Mouse (Mus musculus): Measurements from ENCODE around the gene Kifc3. TPM values are rescaled to one million over a fixed set of nuclear protein-coding genes. Genes with fewer than 3 reads are reported as not detected.

The Kifc3 gene
- polyA plus RNA-seq, 1 experiment from 2014 or later = 2.3 TPM

- Histone ChIP-seq H3K4me3 (ENCODE audit: low read depth, low read length) (no peak overlapping the region), H3K9ac (ENCODE audit: low read length) (no peak overlapping the region), H3K9me3 (ENCODE audit: control insufficient read depth, low read length) (no peaks in the 10 kb centered on the region), H3K27ac (ENCODE audit: low read depth, low read length) (no peak overlapping the region), H3K36me3 (ENCODE audit: control insufficient read depth, insufficient read depth, low read length) (no peaks in the 10 kb centered on the region), H3K27me3 (ENCODE audit: control insufficient read depth, insufficient read depth, low read length) (no peaks in the 10 kb centered on the region), H3K4me2 (no peak overlapping the region), H3K4me1 (ENCODE audit: control insufficient read depth, insufficient read depth, low read length) (no peaks in the 10 kb centered on the region)
- DNase-seq (ENCODE audit: low spot score, missing footprints) = no peak
- 85% methylated on average over 6 of the region's 6 CpGs for WGBS
- no peak for ATAC-seq (ENCODE audit: low FRiP score)
Observed at GRCm38 (mm10) chr8:95156108-95156507, 46.5 kb downstream of the Kifc3 start.

- no peak overlapping the region for H3K4me3 ChIP-seq (ENCODE audit: low read depth, low read length)
- H3K4me1 ChIP-seq (ENCODE audit: control insufficient read depth, insufficient read depth, low read length) = no peaks in the 10 kb centered on the region
- no peak overlapping the region for H3K4me2 ChIP-seq
- H3K27ac ChIP-seq (ENCODE audit: low read depth, low read length) = no peak overlapping the region
- H3K9me3 ChIP-seq (ENCODE audit: control insufficient read depth, low read length) = no peaks in the 10 kb centered on the region
- no peak overlapping the region for H3K9ac ChIP-seq (ENCODE audit: low read length)
- WGBS = 91% methylated on average over 5 of the region's 5 CpGs
- H3K36me3 ChIP-seq (ENCODE audit: control insufficient read depth, insufficient read depth, low read length) = no peaks in the 10 kb centered on the region
- no peak for ATAC-seq (ENCODE audit: low FRiP score)
- H3K27me3 ChIP-seq (ENCODE audit: control insufficient read depth, insufficient read depth, low read length) = no peaks in the 10 kb centered on the region
- no peak for DNase-seq (ENCODE audit: low spot score, missing footprints)
Observed at GRCm38 (mm10) chr8:95155361-95155760, 47.3 kb downstream of the Kifc3 start.

GRCm38 (mm10) chr8:95154654-95155053 lies 48.0 kb downstream of the Kifc3 start:
- WGBS = 84% methylated on average over 6 of the region's 6 CpGs
- Histone ChIP-seq H3K4me1 (ENCODE audit: control insufficient read depth, insufficient read depth, low read length) (no peaks in the 10 kb centered on the region), H3K27ac (ENCODE audit: low read depth, low read length) (no peak overlapping the region), H3K4me2 (no peak overlapping the region), H3K9ac (ENCODE audit: low read length) (no peak overlapping the region), H3K36me3 (ENCODE audit: control insufficient read depth, insufficient read depth, low read length) (no peaks in the 10 kb centered on the region), H3K4me3 (ENCODE audit: low read depth, low read length) (no peak overlapping the region), H3K9me3 (ENCODE audit: control insufficient read depth, low read length) (no peaks in the 10 kb centered on the region), H3K27me3 (ENCODE audit: control insufficient read depth, insufficient read depth, low read length) (no peaks in the 10 kb centered on the region)
- DNase-seq (ENCODE audit: low spot score, missing footprints) (no peak), ATAC-seq (ENCODE audit: low FRiP score) (no peak)

- 64% methylated on average over 4 of the region's 4 CpGs for WGBS
- Histone ChIP-seq H3K4me2 (no peak overlapping the region), H3K4me3 (ENCODE audit: low read depth, low read length) (no peak overlapping the region), H3K27ac (ENCODE audit: low read depth, low read length) (no peak overlapping the region), H3K9me3 (ENCODE audit: control insufficient read depth, low read length) (no peaks in the 10 kb centered on the region), H3K27me3 (ENCODE audit: control insufficient read depth, insufficient read depth, low read length) (no peaks in the 10 kb centered on the region), H3K36me3 (ENCODE audit: control insufficient read depth, insufficient read depth, low read length) (no peaks in the 10 kb centered on the region), H3K9ac (ENCODE audit: low read length) (no peak overlapping the region), H3K4me1 (ENCODE audit: control insufficient read depth, insufficient read depth, low read length) (no peaks in the 10 kb centered on the region)
- ATAC-seq (ENCODE audit: low FRiP score) = no peak
- no peak for DNase-seq (ENCODE audit: low spot score, missing footprints)
Observed at GRCm38 (mm10) chr8:95154056-95154455, 48.6 kb downstream of the Kifc3 start.

GRCm38 (mm10) chr8:95150608-95151007 lies 52.0 kb downstream of the Kifc3 start:
- Histone ChIP-seq H3K4me3 (ENCODE audit: low read depth, low read length) (no peak overlapping the region), H3K4me2 (no peak overlapping the region), H3K27me3 (ENCODE audit: control insufficient read depth, insufficient read depth, low read length) (no peaks in the 10 kb centered on the region), H3K4me1 (ENCODE audit: control insufficient read depth, insufficient read depth, low read length) (no peaks in the 10 kb centered on the region), H3K27ac (ENCODE audit: low read depth, low read length) (no peak overlapping the region), H3K36me3 (ENCODE audit: control insufficient read depth, insufficient read depth, low read length) (no peaks in the 10 kb centered on the region), H3K9me3 (ENCODE audit: control insufficient read depth, low read length) (no peaks in the 10 kb centered on the region), H3K9ac (ENCODE audit: low read length) (no peak overlapping the region)
- DNase-seq (ENCODE audit: low spot score, missing footprints) = no peak
- 92% methylated on average over 3 of the region's 3 CpGs for WGBS
- no peak for ATAC-seq (ENCODE audit: low FRiP score)

GRCm38 (mm10) chr8:95149426-95149825 lies 53.2 kb downstream of the Kifc3 start:
- H3K4me3 ChIP-seq (ENCODE audit: low read depth, low read length) = no peak overlapping the region
- H3K27me3 ChIP-seq (ENCODE audit: control insufficient read depth, insufficient read depth, low read length) = no peaks in the 10 kb centered on the region
- no peak overlapping the region for H3K27ac ChIP-seq (ENCODE audit: low read depth, low read length)
- ATAC-seq (ENCODE audit: low FRiP score) (no peak), DNase-seq (ENCODE audit: low spot score, missing footprints) (no peak)
- no peak overlapping the region for H3K9ac ChIP-seq (ENCODE audit: low read length)
- WGBS = 46% methylated on average over 10 of the region's 10 CpGs
- H3K4me1 ChIP-seq (ENCODE audit: control insufficient read depth, insufficient read depth, low read length) = no peaks in the 10 kb centered on the region
- no peaks in the 10 kb centered on the region for H3K36me3 ChIP-seq (ENCODE audit: control insufficient read depth, insufficient read depth, low read length)
- no peak overlapping the region for H3K4me2 ChIP-seq
- H3K9me3 ChIP-seq (ENCODE audit: control insufficient read depth, low read length) = no peaks in the 10 kb centered on the region

- H3K4me1 ChIP-seq (ENCODE audit: control insufficient read depth, insufficient read depth, low read length) = peaks cover 8% of the 10 kb centered on the region
- no peaks in the 10 kb centered on the region for H3K9me3 ChIP-seq (ENCODE audit: control insufficient read depth, low read length)
- ATAC-seq (ENCODE audit: low FRiP score) = no peak
- DNase-seq (ENCODE audit: low spot score, missing footprints) = no peak
- WGBS = 89% methylated on average over 5 of the region's 5 CpGs
- H3K27me3 ChIP-seq (ENCODE audit: control insufficient read depth, insufficient read depth, low read length) = peaks cover 4% of the 10 kb centered on the region; the same call in 1 of the 2 replicates
- no peaks in the 10 kb centered on the region for H3K36me3 ChIP-seq (ENCODE audit: control insufficient read depth, insufficient read depth, low read length)
- H3K9ac ChIP-seq (ENCODE audit: low read length) = no peak overlapping the region
- H3K4me3 ChIP-seq (ENCODE audit: low read depth, low read length) = no peak overlapping the region
- no peak overlapping the region for H3K27ac ChIP-seq (ENCODE audit: low read depth, low read length)
- H3K4me2 ChIP-seq = no peak overlapping the region
Observed at GRCm38 (mm10) chr8:95146846-95147245, 55.8 kb downstream of the Kifc3 start.

- H3K4me1 ChIP-seq (ENCODE audit: control insufficient read depth, insufficient read depth, low read length) = peaks cover 13% of the 10 kb centered on the region
- no peak overlapping the region for H3K27ac ChIP-seq (ENCODE audit: low read depth, low read length)
- no peak for DNase-seq (ENCODE audit: low spot score, missing footprints)
- no peak overlapping the region for H3K9ac ChIP-seq (ENCODE audit: low read length)
- H3K27me3 ChIP-seq (ENCODE audit: control insufficient read depth, insufficient read depth, low read length) = peaks cover 4% of the 10 kb centered on the region; the same call in 1 of the 2 replicates
- no peak for ATAC-seq (ENCODE audit: low FRiP score)
- H3K4me2 ChIP-seq = no peak overlapping the region
- H3K4me3 ChIP-seq (ENCODE audit: low read depth, low read length) = no peak overlapping the region
- H3K36me3 ChIP-seq (ENCODE audit: control insufficient read depth, insufficient read depth, low read length) = no peaks in the 10 kb centered on the region
- no peaks in the 10 kb centered on the region for H3K9me3 ChIP-seq (ENCODE audit: control insufficient read depth, low read length)
- 81% methylated on average over 2 of the region's 2 CpGs for WGBS
Observed at GRCm38 (mm10) chr8:95146044-95146745, 56.4 kb downstream of the Kifc3 start.

- H3K27me3 ChIP-seq (ENCODE audit: control insufficient read depth, insufficient read depth, low read length) = peaks cover 4% of the 10 kb centered on the region; the same call in 1 of the 2 replicates
- H3K9ac ChIP-seq (ENCODE audit: low read length) = no peak overlapping the region
- no peak overlapping the region for H3K4me3 ChIP-seq (ENCODE audit: low read depth, low read length)
- no peak for DNase-seq (ENCODE audit: low spot score, missing footprints)
- H3K27ac ChIP-seq (ENCODE audit: low read depth, low read length) = no peak overlapping the region
- H3K4me1 ChIP-seq (ENCODE audit: control insufficient read depth, insufficient read depth, low read length) = peaks cover 13% of the 10 kb centered on the region
- no peaks in the 10 kb centered on the region for H3K9me3 ChIP-seq (ENCODE audit: control insufficient read depth, low read length)
- 52% methylated on average over 2 of the region's 2 CpGs for WGBS
- no peak for ATAC-seq (ENCODE audit: low FRiP score)
- no peak overlapping the region for H3K4me2 ChIP-seq
- no peaks in the 10 kb centered on the region for H3K36me3 ChIP-seq (ENCODE audit: control insufficient read depth, insufficient read depth, low read length)
Observed at GRCm38 (mm10) chr8:95144631-95145015, 58.0 kb downstream of the Kifc3 start.

All from midbrain, embryonic 11.5 days (tissue).